Mouse (Mus musculus) lung, postnatal 4 days (tissue): Measurements from ENCODE around the gene Npepps.
"Not testable (repeated sequence)": the region's sequence is repeated elsewhere in the genome, so short reads cannot be mapped to it uniquely, and the experiment has no call there.

Source experiments
- DNase-seq, 2 experiments: peaks; one replicate each; pipeline ENCODE4 v3.0.0; 2021

The Npepps gene

DNA sequence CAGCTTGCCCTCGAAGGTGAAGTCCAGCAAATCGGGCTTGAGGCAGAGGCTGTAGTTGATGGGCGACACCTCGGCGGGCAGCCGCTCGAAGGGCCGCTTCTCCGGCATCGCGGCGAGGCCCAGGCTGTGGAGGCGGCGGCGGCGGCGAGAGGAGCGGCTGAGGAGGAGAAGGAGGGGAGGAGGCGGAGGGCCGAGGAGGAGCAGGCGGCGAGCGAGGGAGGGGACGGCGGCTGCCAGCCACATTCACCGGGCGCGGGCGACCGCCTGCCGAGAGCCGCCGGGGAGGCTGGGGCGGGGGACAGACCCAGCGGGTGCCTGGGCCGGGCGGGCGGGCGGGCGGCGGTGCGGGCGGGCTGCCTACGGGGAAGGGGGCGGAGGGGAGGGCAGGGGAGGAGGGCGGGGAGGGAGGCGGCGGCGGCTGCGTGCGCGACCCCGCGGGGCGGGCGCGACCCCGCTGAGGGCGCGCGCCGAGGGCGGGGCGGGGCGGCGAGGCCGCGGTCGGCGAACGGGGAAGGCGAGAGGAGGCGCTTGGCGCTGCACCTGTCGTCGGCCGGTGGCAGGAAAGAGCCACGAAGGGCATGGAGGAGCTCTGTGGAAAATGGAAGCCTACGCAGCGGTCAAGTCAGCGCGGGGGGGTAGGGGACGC lies at the start of gene Npepps:
Npepps (minus strand) TSS at position 423 of the 646 bp plus-strand sequence.
- DNase-seq = peak; percentile 81 to 87

DNA sequence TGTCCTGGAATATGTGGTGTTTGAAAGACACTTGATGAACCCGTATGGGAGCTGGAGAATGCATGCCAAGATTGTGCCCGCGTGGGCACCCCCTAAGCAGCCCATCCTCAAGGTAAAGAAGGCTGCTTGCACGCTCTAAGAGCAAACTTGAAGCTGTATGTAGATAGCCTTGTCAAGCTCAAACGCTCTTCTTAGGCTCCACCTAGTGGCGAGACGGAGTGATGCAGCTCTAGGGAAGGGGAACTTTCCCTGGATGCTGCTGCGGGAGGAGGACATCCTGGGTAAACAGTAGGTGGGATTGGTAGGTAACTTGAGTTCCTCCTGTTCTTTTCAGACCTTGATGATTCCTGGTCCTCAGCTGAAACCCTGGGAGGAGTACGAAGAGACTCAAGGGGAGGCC lies 47.7 kb upstream of the Npepps start:
- DNase-seq = peak in 1 of 2 experiments; percentile 69

DNA sequence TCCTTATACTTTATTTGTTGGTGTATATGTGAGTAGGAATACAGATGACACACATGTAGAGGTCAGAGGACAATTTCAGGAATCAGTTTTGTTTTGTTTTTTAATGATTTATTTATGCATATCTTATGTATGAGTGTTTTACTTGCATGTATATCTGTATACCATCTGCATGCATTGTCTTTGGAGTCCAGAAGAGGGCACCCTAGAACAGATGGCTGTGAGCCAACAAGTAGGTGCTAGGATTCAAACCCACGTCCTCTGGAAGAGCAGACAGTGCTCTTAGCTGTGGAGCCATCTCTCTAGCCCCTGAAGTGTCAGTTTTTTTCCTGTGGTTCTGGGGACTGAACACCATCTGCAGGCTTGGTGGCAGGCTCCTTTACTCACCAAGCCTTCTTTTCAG lies 44.8 kb upstream of the Npepps start:
- DNase-seq = no peak

DNA sequence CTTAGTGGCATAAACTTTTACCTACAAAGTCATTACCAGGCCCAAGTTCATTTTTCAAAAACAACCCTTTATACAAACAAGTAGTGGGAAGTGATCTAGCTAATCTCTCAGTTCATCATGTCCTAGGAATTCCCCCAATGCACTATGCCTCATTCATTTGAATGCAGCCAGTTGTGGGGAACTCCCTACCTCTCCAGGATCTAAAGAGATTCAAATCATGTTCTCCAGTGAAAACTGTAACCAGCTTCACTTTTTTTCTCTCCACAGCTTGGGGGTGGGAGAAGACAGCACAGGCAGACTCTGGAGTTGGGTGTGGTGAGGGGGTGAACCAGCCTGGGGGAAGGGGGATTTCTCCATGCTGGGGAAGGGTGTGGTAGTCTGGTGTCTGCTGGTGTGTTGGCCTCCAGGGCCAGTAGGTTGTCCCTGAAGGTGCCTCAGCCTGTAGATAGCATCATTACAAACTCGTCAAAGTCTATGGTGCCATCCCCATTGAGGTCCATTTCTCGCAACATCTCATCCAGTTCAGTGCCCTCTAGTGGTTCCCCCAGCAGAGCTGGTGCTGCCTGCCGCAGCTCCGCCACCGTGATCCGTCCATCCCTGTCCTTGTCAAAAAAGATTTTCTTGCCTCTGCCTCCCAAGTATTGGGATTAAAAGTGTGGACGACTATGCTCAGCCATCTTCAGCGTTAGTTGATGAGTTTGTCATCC lies 41.6 kb upstream of the Npepps start:
- DNase-seq = not testable (repeated sequence)

DNA sequence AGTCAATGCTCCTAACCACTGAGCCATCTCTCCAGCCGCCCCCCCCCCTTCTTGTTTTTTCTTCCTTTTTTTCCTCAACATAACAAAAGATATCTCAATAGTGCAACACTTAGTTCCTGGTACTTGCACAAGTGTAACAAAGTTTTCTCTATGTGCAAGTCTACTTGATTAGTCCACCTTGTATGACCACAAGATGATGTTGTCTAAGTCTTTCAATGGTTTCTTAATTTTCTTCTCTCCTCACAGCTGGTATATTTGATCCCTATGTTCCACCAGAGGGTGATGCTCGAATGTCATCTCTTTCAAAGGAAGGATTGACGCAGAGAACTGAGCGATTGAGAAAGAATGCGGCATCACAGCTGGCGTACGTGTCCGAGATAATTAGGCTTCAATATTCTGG lies 40.8 kb upstream of the Npepps start:
- no peak for DNase-seq

DNA sequence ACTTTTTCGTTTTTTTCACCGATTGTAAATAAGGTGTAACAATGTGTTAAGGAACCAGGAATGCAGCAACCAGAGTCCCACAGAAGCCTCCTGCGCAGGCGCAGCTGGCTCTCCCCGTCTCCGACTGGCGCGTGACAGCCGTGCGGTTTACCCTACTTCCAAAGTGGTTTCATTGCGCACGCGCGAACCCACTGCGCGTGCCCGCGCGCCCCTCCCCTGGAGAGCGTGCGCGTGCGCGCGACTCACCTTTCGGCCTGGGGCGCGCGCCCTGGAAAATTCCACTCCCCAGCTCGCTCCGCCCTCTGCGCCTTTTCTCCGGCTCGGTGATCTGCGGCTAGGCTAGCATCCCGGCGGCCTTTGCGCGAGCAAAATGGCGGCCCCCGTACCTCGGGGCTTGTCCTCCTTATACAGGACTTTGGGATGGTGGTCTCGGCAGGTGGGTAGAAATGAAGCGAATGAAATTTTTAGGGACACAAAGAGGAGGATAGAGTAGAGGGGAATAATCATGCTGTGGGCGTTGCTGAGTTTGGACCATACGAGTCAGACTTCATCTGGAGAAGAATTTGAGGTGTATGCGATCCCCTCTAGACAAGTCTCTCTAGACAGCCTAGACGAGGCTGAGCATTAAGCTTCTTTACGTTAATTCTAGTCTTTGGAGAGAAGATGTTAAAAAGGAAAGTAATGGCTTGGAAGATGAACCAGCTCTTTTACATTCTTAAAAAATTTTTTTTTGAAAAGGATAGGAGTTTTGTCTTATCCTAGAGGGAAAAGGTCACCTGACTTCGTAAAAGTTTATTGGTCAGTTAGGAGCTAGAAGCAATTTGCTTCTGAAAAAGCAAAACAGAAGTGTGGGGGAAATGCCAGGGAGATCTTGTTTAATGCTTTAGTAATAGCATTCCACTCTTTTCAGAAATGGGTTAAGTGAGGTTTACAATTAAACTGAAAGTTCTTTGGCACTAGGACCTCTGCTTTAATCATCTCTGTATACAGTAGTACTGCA lies 35.4 kb upstream of the Npepps start, which contains the start of gene Mrpl45:
Mrpl45 (plus strand) TSS at position 213 of the 1,000 bp plus-strand sequence.
- DNase-seq = peak; percentile 99

DNA sequence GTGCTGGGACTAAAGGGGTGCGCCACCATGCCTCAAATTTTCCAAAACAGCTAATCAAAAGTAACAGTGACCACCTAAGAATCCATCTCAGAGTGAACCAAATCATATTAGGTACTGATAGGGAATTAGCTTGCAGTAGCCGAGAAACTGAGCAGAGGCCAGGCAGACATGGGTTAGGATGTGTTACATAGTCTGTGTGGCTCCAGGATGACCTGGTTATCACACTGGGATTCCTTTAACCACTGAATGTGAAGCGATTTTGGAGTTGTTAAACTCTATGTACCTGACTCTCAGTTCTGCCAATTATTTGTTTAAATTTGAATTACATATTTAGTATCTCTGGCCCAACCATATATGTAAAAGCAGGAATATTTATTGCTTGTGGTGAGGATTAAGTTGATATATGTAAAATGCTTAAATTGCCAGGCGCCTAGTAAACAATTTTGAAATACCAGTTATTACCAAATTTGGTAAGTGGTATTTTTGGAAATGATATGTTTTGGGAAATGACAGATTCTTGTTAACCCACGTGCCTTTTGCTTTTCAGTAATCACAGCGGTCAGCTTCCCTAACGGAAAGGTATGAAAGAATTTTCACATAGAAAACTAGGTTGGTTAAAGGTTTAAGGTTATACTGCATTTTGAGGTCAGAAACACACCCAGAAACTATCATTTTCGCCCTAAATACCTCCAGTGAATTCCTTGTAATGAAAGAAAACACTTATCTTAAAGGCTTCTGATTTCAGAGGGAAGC lies 34.5 kb upstream of the Npepps start:
- no peak for DNase-seq

DNA sequence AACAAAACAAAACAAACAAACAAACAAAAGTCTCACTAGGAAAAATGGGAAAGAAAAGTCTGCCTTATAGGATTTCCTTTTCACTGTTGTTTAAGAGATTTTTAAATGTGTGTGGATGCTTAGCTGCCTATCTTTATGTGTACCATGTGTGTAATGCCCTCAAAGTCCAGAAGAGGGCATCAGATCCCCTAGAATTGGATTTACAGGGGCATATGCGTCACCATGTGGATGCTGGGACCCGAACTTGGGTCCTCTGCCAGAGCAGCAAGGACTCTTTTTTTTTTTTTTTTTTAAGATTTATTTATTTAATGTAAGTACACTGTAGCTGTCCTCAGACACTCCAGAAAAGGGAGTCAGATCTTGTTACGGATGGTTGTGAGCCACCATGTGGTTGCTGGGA lies 33.7 kb upstream of the Npepps start:
- DNase-seq = no peak

DNA sequence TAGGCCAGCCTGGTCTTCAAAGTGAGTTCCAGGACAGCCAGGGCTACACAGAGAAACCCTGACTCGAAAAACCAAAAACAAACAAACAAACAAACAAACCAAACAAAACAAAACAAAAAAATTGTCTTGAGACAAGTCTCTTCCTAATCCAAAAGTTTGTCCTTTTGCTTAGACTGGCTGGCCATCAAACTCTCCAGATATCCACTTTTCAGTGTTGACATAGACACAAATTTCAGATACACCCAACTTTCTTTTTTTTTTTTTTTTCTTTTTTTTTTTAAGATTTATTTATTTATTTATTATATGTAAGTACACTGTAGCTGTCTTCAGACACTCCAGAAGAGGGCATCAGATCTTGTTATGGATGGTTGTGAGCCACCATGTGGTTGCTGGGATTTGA lies 32.4 kb upstream of the Npepps start:
- DNase-seq = not testable (repeated sequence)

DNA sequence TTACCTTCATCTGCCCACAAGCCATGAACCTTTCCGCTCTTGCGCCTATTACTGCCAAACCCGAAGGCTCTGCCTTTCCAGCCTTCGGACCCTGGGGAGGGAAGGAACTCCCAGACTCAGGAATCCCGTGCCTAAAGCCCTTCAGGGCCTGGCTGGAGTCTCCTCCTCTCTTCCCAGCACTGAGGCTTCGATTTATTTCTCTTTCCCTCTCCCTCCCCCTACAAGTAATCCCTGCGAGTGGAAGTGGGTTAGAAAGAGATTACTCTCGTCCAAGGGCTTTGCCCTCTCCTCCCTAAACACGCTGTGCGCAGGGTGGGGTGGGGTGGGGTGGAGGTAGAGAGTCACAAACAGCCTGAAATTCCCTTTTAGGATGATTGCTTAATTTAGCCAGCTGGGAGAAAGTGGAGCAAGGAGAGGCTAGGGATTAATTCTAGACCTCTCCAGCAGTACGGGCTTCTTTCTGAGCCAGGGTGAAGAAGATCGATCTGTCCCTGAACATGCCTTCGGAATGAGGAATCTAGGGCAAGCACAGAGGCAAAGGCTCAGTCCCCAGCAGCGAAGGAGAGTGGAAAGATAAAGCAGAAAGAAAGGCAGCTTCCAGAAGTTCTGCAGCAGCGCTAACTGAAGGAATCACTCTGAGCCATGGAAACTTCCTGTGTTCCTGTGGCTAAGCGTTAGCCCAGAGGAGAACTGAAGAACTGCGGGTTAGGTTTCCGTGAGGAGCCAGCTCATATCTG lies 30.6 kb upstream of the Npepps start:
- DNase-seq = peak in 1 of 2 experiments; percentile 39

DNA sequence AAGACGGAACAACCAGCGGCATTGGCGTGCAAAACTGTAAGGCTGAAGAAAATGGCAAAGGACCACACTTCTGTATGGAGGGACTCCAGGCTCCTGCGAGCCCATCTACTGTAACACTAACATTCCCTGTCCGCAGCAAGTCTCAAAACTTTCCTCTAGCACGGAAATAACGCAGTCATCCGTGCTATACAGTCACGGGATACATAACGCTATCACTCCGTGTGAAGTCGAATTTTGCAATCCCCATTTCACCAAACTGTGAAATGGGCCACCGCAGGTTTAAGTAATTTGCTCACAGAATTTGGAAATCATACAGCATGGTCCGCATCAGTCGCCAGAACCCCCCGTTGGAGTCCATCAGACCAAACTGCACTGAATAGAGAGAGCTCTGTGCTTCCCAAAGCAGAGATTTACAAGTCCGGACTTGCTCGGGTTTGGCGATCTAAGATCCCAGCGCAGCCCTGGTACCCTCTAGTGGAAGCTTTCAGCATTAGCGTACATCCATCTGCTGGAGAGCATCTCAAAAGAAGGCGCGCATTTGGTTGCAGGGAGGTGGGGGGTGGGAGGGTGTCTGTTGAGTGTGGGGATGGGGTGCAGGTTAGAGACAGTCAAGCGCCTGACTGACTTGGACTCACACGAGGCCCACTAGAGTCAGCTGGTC lies 29.6 kb upstream of the Npepps start:
- peak; percentile 83 to 84 for DNase-seq

DNA sequence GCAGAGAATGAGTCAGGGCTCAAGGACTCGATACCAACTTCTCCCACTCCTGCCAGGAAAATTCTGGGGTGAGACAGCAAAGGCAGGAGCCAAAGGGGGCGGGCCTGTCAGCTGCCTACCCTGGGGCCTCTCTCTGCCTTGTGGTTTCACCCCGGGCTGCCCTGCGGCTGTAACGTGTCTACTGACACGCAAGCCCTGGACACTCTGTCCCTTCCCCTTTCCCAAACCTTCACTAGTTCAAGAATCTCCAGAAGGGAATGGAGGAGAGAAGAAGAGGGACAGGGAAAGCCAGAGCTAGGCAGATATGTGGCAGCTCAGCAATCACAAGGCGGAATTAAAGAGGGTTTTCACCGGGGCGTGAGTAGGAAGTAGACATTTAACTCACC lies 29.0 kb upstream of the Npepps start:
- peak; percentile 80 to 91 for DNase-seq

DNA sequence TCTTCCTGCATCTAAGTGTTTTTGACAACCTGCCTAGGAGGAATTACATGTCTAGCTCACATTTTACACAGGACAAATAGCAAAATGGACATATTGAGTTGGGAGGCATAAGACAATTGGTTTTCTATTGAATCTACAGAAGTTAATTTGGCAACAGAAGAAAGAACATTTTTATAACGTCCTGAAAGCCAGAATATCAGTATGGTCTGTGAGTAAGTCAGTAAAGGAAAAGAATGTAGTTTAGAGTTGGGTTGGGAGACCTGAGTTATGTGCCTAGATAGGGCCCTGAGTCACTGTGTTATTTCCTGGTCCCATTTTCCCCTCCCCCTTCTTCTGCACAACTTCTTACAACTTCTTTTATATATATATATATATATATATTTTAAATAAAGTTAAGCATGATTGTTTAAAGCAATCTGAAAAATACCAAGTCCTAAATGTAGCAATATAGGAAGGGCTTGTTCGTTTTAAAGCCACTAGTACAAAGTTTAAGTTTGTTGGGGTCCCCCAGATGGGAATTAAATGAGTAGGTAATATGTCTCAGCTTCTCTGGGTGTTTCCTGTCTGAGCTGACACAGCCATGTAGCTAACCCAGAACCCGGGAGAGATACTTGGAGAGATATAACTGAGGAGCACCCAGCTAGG lies 28.5 kb upstream of the Npepps start:
- DNase-seq = no peak

DNA sequence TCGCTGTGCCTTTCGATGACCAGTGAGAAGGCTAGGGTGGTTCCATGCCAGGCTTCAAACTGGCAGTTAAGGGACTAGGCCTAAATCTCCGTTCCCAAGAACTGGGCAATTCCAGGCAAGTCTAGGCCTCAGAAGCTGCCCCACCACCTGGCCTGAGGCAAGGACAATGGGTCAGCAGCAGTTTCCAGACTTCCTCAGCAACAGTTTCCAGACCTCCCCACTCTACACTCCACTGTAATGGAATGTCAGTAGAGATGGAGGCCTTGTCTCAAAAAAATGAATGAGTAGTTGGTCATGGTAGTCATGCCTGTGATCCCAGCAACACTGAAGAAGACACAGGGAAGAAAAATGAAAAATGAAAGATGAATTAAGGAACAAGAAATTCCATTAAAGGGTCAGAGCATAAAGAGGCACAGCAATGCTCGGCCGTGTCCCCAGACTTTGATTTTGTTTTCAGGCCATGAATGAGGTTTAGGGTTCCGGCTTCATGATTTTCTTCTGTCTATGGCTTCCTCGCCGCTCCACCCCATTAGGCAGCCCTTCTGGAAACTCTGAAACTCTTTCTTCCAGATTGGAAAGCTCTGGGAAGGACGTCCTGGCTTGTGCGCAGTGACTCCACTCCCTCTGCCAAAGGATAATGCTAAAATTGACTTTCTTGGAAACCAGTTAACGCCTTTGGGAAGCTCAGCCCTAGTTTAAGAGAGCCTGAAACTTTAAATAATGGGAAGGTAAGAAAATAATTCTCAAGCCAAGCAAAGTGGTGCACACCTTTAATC lies 27.0 kb upstream of the Npepps start:
- no peak for DNase-seq

DNA sequence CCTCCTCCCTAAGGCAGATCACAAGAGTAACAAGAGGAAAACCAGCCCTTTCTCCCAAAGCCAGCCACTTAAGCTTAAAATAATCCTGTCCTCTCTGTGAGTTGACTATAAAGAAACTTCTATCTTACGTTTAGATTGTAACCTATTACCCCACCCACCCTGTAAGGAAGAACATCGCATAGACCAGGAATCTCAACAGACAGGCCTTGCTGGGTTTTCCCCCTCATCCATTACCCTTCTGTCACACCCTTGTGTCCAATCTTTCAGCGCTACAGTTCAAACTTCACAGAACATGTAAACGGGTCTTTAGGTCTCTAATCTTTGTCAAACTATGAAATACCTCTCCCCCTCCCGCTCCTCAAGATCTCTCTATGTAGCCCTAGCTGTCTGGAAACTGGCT lies 24.2 kb upstream of the Npepps start:
- DNase-seq = no peak

DNA sequence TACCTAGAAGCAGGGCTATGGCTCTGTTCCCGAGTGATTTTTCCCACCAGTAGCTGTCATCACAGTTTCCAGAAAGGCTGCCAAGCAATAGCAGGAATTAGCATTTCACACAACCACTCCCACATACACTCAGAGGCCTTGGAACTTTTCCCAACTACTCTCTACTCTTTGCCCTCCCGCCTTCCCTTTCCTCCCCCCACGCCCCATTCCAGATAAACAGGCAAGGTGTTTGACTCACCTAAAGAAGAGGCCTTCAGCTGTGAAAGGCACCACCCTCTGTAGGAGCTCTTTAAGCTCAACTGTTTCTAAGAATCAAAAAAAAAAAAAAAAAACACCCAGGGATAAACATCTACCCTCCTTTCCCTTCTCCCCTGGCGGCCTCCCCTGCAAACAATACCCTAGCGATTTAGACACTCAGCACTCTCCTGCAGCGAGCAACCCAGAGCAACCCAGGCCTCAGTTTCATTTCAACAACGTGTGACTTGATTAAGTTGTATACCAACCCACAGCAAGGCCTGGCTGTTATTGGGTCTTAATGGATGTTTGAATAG lies 21.9 kb upstream of the Npepps start:
- peak; percentile 68 to 72 for DNase-seq

DNA sequence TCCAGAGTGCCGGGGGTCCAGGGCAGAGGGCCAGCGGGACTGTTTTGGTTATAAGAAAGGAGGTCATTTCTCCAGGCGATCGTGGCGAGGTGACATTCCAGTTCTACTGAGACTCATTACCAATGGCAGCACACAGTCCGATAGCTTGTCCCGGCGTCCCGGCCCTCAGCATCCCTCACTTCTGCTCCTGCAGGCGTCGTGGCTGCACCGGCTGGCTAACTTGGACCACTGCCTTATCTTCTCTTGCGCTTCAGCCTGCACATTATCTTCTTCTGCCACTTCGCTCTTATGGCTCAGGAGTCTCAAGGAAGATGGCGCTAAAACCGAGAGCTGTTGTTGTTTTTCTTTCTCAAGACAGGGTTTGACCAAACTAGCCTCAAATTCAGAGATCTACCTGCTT lies 21.0 kb upstream of the Npepps start:
- no peak for DNase-seq

DNA sequence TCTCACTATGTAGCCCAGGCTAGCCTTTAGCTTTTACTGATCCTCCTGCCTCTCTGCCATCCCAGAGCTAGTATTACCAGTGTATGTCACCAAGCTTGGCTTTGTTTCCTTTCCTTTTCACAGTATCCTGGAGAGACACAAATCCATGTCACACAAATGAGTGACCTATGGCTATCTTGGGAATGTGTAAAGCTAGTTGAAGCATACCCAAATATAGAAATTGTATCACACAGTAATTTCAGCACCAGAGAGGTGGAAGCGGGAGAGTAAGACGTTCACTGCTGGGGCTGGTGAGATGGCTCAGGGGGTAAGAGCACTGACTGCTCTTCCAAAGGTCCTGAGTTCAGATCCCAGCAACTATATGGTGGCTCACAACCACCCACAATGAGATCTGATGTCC lies 19.5 kb upstream of the Npepps start:
- no peak for DNase-seq

DNA sequence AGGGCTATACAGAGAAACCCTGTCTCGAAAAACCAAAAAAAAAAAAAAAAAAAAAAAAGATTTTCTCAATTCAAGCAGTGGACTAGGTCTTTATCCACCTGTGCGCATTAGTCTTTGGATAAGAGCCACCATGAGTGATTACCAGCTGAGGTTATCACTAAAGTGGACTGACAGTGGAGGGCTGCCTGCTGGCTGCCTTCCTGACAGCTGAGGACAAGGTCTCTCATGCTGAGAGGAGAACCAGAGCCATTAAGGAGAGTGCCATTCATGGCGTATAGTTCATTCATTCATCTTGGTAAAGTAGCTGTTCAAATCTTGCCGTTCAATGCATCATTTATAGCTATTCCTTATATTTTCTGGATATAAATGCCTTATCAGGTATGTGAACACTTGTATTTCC lies 16.1 kb upstream of the Npepps start:
- no peak for DNase-seq

DNA sequence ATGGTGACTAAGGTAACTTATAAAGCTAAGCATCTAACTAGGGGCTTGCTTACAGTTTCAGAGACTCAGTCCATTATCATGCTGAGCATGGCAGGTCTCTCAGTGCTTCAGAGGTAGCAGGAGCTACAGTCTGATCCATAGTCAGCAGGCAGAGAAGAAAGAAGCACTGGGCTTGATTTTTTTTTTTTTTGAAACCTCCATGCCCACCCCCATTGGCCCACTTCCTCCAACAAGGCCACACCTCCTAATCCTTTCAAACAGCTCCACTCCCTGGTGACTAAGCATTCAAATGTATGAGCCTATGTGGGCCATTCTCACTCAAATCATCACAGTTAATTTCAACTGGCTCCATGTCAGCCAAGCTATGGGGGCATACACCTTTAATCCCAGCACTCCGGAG lies 12.3 kb upstream of the Npepps start:
- no peak for DNase-seq
